Mouse (Mus musculus) stomach, postnatal 0 days (tissue): Measurements from ENCODE around the gene Gm9970. TPM values are rescaled to one million over a fixed set of nuclear protein-coding genes. Genes with fewer than 3 reads are reported as not detected.

Experiments used
- ATAC-seq: fragments of 200-750 bp; cut with Nextera tagmentation; 2 replicates; pipeline ENCODE4 v1.8.0; 2017; ENCODE audit not compliant: low FRiP score, low TSS enrichment
- DNase-seq: peaks from one replicate; pipeline ENCODE4 v3.0.0-alpha.2; 2016; ENCODE audit warnings: low spot score
- H3K27ac ChIP-seq: fragments of 300-500 bp; sonication (generic); replicated peaks from 2 replicates; pipeline ENCODE4 v1.5.1; 2014; ENCODE audit warnings: mild to moderate bottlenecking, control low read depth
- H3K27me3 ChIP-seq: fragments of 300-500 bp; sonication (generic); 2 replicates; pipeline ENCODE4 v1.6.1; 2014; ENCODE audit warnings: low read length; ENCODE audit not compliant: control insufficient read depth, insufficient read depth
- H3K36me3 ChIP-seq: fragments of 300-500 bp; sonication (generic); 2 replicates; pipeline ENCODE4 v1.6.1; 2014; ENCODE audit warnings: low read length, mixed read lengths; ENCODE audit not compliant: control insufficient read depth, insufficient read depth
- H3K4me1 ChIP-seq: fragments of 300-500 bp; sonication (generic); replicated peaks from 2 replicates; pipeline ENCODE4 v1.6.1; 2014; ENCODE audit warnings: antibody characterized with exemption; ENCODE audit not compliant: control insufficient read depth, insufficient read depth
- H3K4me2 ChIP-seq: fragments of 300-500 bp; sonication (generic); replicated peaks from 2 replicates; pipeline ENCODE4 v1.6.1; 2014; ENCODE audit warnings: low read depth, mild to moderate bottlenecking, control low read depth, moderate library complexity
- H3K4me3 ChIP-seq: fragments of 300-500 bp; sonication (generic); 2 replicates; pipeline ENCODE4 v1.5.1; 2014; ENCODE audit warnings: low read depth, low read length, control low read depth
- H3K9ac ChIP-seq: fragments of 300-500 bp; sonication (generic); 2 replicates; pipeline ENCODE4 v1.6.1; 2014; ENCODE audit warnings: mild to moderate bottlenecking, low read length, control low read depth, mixed read lengths
- H3K9me3 ChIP-seq: fragments of 300-500 bp; sonication (generic); 2 replicates; pipeline ENCODE4 v1.6.1; 2016; ENCODE audit warnings: low read length; ENCODE audit not compliant: control insufficient read depth
- CTCF ChIP-seq: IDR thresholded peaks from 2 replicates; pipeline ENCODE4 v1.5.1; 2016; ENCODE audit warnings: antibody characterized with exemption, low read depth, mild to moderate bottlenecking, moderate library complexity
- EP300 ChIP-seq: optimal IDR thresholded peaks from 2 replicates; pipeline ENCODE3; 2016; ENCODE audit warnings: antibody characterized with exemption
- WGBS: fragments of 180-500 bp; shearing (Covaris S2); extraction: QIAGEN DNeasy Blood & Tissue Kit; methylation state at CpG from one replicate; pipeline ENCODE4 v1.1.7; 2014; 5-methylcytosine and 5-hydroxymethylcytosine counted together
- polyA plus RNA-seq: library from polyadenylated mRNA; unstranded; fragments of >200 nt; fragmentation: Nextera tagmentation; extraction: Ambion mirVana; gene quantifications from 2 replicates; pipeline ENCODE4 v1.2.1, GENCODE M21; 2015

The Gm9970 gene
- polyA plus RNA-seq, 1 experiment from 2014 or later, result 0.38 TPM

- 60% methylated on average over 4 of the region's 4 CpGs for WGBS
- no peak for TF ChIP-seq EP300
- Histone ChIP-seq H3K27ac (no peak overlapping the region), H3K4me2 (no peak overlapping the region), H3K9ac (no peak overlapping the region), H3K27me3 (no peaks in the 10 kb centered on the region), H3K9me3 (no peaks in the 10 kb centered on the region), H3K4me3 (no peak overlapping the region), H3K36me3 (peaks cover 38% of the 10 kb centered on the region), H3K4me1 (no peaks in the 10 kb centered on the region)
- ATAC-seq (no peak), DNase-seq (no peak)
Measured at GRCm38 (mm10) chr5:31250716-31251115, 9.7 kb upstream of the Gm9970 start.

GRCm38 (mm10) chr5:31242191-31242590 is 1.2 kb upstream of the Gm9970 start:
- Histone ChIP-seq H3K9ac (peak overlapping the region; percentile 99), H3K36me3 (peaks cover 22% of the 10 kb centered on the region), H3K4me2 (peak overlapping the region; percentile 66), H3K4me1 (0 out of 2 replicates have a peak, but pooled peaks cover 2% of the 10 kb centered on the region), H3K27me3 (no peaks in the 10 kb centered on the region), H3K27ac (no peak overlapping the region), H3K4me3 (peak overlapping the region; percentile 96), H3K9me3 (no peaks in the 10 kb centered on the region)
- ATAC-seq, result no peak
- TF ChIP-seq CTCF (no peak), EP300 (no peak)
- DNase-seq, result no peak
- 19% methylated on average over 10 of the region's 10 CpGs for WGBS

GRCm38 (mm10) chr5:31241522-31242034 is 546 bp upstream of the Gm9970 start:
- peak overlapping the region; percentile 99 for H3K9ac ChIP-seq
- peaks cover 21% of the 10 kb centered on the region for H3K36me3 ChIP-seq
- peak overlapping the region; percentile 96 for H3K4me3 ChIP-seq
- DNase-seq (no peak), ATAC-seq (no peak)
- WGBS, result under 1% methylated on average over 13 of the region's 13 CpGs
- no peaks in the 10 kb centered on the region for H3K9me3 ChIP-seq
- peak overlapping the region; percentile 66 for H3K4me2 ChIP-seq
- no peak for TF ChIP-seq CTCF
- TF ChIP-seq EP300, result no peak
- H3K4me1 ChIP-seq, result 0 out of 2 replicates have a peak, but pooled peaks cover 2% of the 10 kb centered on the region
- peak overlapping the region; percentile 99 for H3K27ac ChIP-seq
- no peaks in the 10 kb centered on the region for H3K27me3 ChIP-seq

- 70% methylated on average over 1 of the region's 1 CpGs for WGBS
- H3K27me3 ChIP-seq, result no peaks in the 10 kb centered on the region
- no peak overlapping the region for H3K4me2 ChIP-seq
- no peaks in the 10 kb centered on the region for H3K4me1 ChIP-seq
- no peak overlapping the region for H3K9ac ChIP-seq
- ATAC-seq (no peak), DNase-seq (no peak)
- H3K27ac ChIP-seq, result no peak overlapping the region
- H3K9me3 ChIP-seq, result no peaks in the 10 kb centered on the region
- H3K4me3 ChIP-seq, result no peak overlapping the region
- TF ChIP-seq EP300 (no peak), CTCF (no peak)
- no peaks in the 10 kb centered on the region for H3K36me3 ChIP-seq
Measured at GRCm38 (mm10) chr5:31226641-31227040, 14.4 kb downstream of the Gm9970 start.

GRCm38 (mm10) chr5:31222696-31223095 is 18.3 kb downstream of the Gm9970 start:
- Histone ChIP-seq H3K9me3 (no peaks in the 10 kb centered on the region), H3K4me3 (no peak overlapping the region), H3K9ac (no peak overlapping the region), H3K27ac (no peak overlapping the region), H3K4me2 (no peak overlapping the region), H3K4me1 (0 out of 2 replicates have a peak, but pooled peaks cover 2% of the 10 kb centered on the region), H3K36me3 (no peaks in the 10 kb centered on the region), H3K27me3 (no peaks in the 10 kb centered on the region)
- no peak for ATAC-seq
- no peak for TF ChIP-seq EP300
- no peak for TF ChIP-seq CTCF
- no peak for DNase-seq
- WGBS, result 93% methylated on average over 9 of the region's 9 CpGs

GRCm38 (mm10) chr5:31221304-31221945 is 19.6 kb downstream of the Gm9970 start:
- DNase-seq, result peak; percentile 57
- Histone ChIP-seq H3K27me3 (no peaks in the 10 kb centered on the region), H3K4me2 (peak overlapping the region; percentile 85), H3K36me3 (no peaks in the 10 kb centered on the region), H3K9me3 (no peaks in the 10 kb centered on the region), H3K4me3 (peak overlapping the region; percentile 92), H3K9ac (peak overlapping the region; percentile 80), H3K27ac (peak overlapping the region; percentile 94), H3K4me1 (0 out of 2 replicates have a peak, but pooled peaks cover 2% of the 10 kb centered on the region)
- WGBS, result 15% methylated on average over 11 of the region's 11 CpGs
- ATAC-seq, result no peak
- TF ChIP-seq EP300 (no peak), CTCF (peak; percentile 71)
